Mouse (Mus musculus) MEL (cell line): ENCODE data around the gene Cnfn. TPM values are rescaled to one million over a fixed set of nuclear protein-coding genes. Genes with fewer than 3 reads are reported as not detected.
A peak's percentile ranks its signal among the peaks of the same experiment; 100 is the strongest.

Experiments
- DNase-seq: peaks from one replicate; pipeline ENCODE4 v3.0.0; 2011; ENCODE audit warnings: low read depth, low spot score
- H3K27ac ChIP-seq: 2 replicates; pipeline ENCODE4 v1.5.1; 2012; ENCODE audit warnings: low read depth, mild to moderate bottlenecking, control low read depth, low read length, moderate library complexity; ENCODE audit not compliant: control insufficient read depth
- H3K27me3 ChIP-seq, 2 experiments: fragments of 150-350 bp in 1 of 2; sonication (generic) in 1 of 2; 2 replicates each; pipeline ENCODE4 v1.6.1; 2012; ENCODE audit warnings: low read length in 2 of 2, mild to moderate bottlenecking in 2 of 2, improper control_type of control experiment in 1 of 2, moderate library complexity in 1 of 2; ENCODE audit not compliant: insufficient read depth in 2 of 2, control insufficient read depth in 1 of 2
- H3K36me3 ChIP-seq, 2 experiments: 2 replicates each; pipeline ENCODE4 v1.6.1; 2012 to 2014; ENCODE audit warnings: low read length in 2 of 2, improper control_type of control experiment in 1 of 2, inconsistent platforms in 1 of 2, mild to moderate bottlenecking in 1 of 2; ENCODE audit not compliant: insufficient read depth in 2 of 2, control insufficient read depth in 1 of 2
- H3K4me1 ChIP-seq, 2 experiments: fragments of 150-350 bp in 1 of 2; sonication (generic) in 1 of 2; 2 replicates each; pipeline ENCODE4 v1.6.1; 2012; ENCODE audit warnings: low read length in 2 of 2, improper control_type of control experiment in 1 of 2, mild to moderate bottlenecking in 1 of 2; ENCODE audit not compliant: insufficient read depth in 2 of 2, control insufficient read depth in 1 of 2
- H3K4me3 ChIP-seq, 2 experiments: fragments of 150-350 bp in 1 of 2; sonication (generic) in 1 of 2; 2 replicates each; pipeline ENCODE4 v1.5.1; 2012; ENCODE audit warnings: low read depth in 2 of 2, low read length in 2 of 2, mild to moderate bottlenecking in 2 of 2, moderate library complexity in 2 of 2, control low read depth in 1 of 2, improper control_type of control experiment in 1 of 2; ENCODE audit not compliant: control insufficient read depth in 1 of 2, insufficient read depth in 1 of 2
- H3K79me2 ChIP-seq: 2 replicates; pipeline ENCODE4 v1.6.1; 2012; ENCODE audit warnings: mild to moderate bottlenecking, low read length, moderate library complexity; ENCODE audit not compliant: control insufficient read depth, poor library complexity, insufficient read depth
- H3K9ac ChIP-seq: 2 replicates; pipeline ENCODE4 v1.6.1; 2012; ENCODE audit warnings: low read depth, mild to moderate bottlenecking, control low read depth, low read length, moderate library complexity; ENCODE audit not compliant: control insufficient read depth, poor library complexity, severe bottlenecking
- H3K9me3 ChIP-seq: fragments of 150-350 bp; sonication (generic); replicated peaks from 2 replicates; pipeline ENCODE4 v1.6.1; 2012; ENCODE audit warnings: mild to moderate bottlenecking, low read length, improper control_type of control experiment, moderate library complexity; ENCODE audit not compliant: insufficient read depth
- CHD1 ChIP-seq: IDR thresholded peaks from 2 replicates; pipeline ENCODE4 v1.6.1; 2012; ENCODE audit warnings: low read depth, mild to moderate bottlenecking, inconsistent platforms, low read length, improper control_type of control experiment
- E2F4 ChIP-seq: IDR thresholded peaks from 2 replicates; pipeline ENCODE4 v1.6.1; 2011; ENCODE audit warnings: low read depth, low read length, improper control_type of control experiment, borderline replicate concordance
- ELF1 ChIP-seq: IDR thresholded peaks from 2 replicates; pipeline ENCODE4 v1.6.1; 2014; ENCODE audit warnings: low read depth, mild to moderate bottlenecking, inconsistent platforms, low read length, improper control_type of control experiment, moderate library complexity
- EP300 ChIP-seq, 2 experiments: IDR thresholded peaks; 2 replicates each; pipeline ENCODE4 v1.6.1; 2011; ENCODE audit warnings: improper control_type of control experiment in 2 of 2, low read length in 2 of 2, low read depth in 1 of 2, mild to moderate bottlenecking in 1 of 2
- ETS1 ChIP-seq: IDR thresholded peaks from 2 replicates; pipeline ENCODE4 v1.6.1; 2012; ENCODE audit warnings: low read depth, mild to moderate bottlenecking, inconsistent platforms, low read length, improper control_type of control experiment, moderate library complexity
- HCFC1 ChIP-seq: IDR thresholded peaks from 2 replicates; pipeline ENCODE4 v1.6.1; 2012; ENCODE audit warnings: low read depth, mild to moderate bottlenecking, inconsistent platforms, low read length, improper control_type of control experiment, moderate library complexity
- JUND ChIP-seq: IDR thresholded peaks from 2 replicates; pipeline ENCODE4 v1.6.1; 2011; ENCODE audit warnings: low read depth, mild to moderate bottlenecking, improper control_type of control experiment, low read length
- KAT2A ChIP-seq: conservative IDR thresholded peaks from 2 replicates; pipeline ENCODE4 v1.6.1; 2012; ENCODE audit warnings: low read depth, low read length, improper control_type of control experiment, inconsistent platforms
- MAX ChIP-seq: IDR thresholded peaks from 2 replicates; pipeline ENCODE4 v1.6.1; 2011; ENCODE audit warnings: low read length, improper control_type of control experiment
- MAZ ChIP-seq: IDR thresholded peaks from 2 replicates; pipeline ENCODE4 v1.6.1; 2012; ENCODE audit warnings: low read depth, mild to moderate bottlenecking, inconsistent platforms, low read length, improper control_type of control experiment
- MEF2A ChIP-seq: IDR thresholded peaks from 2 replicates; pipeline ENCODE4 v1.6.1; 2014; ENCODE audit warnings: low read depth, mild to moderate bottlenecking, inconsistent platforms, low read length, improper control_type of control experiment; ENCODE audit not compliant: poor library complexity, insufficient replicate concordance, severe bottlenecking; ENCODE audit errors: extremely low read depth
- MYB ChIP-seq: IDR thresholded peaks from 2 replicates; pipeline ENCODE4 v1.6.1; 2011; ENCODE audit warnings: mild to moderate bottlenecking, low read depth, low read length, improper control_type of control experiment
- MYC ChIP-seq: IDR thresholded peaks from 2 replicates; pipeline ENCODE4 v1.6.1; 2011; ENCODE audit warnings: low read depth, mild to moderate bottlenecking, low read length, improper control_type of control experiment, moderate library complexity
- NELFE ChIP-seq: IDR thresholded peaks from 2 replicates; pipeline ENCODE4 v1.6.1; 2011; ENCODE audit warnings: low read depth, low read length, improper control_type of control experiment
- NRF1 ChIP-seq: IDR thresholded peaks from 2 replicates; pipeline ENCODE4 v1.6.1; 2014; ENCODE audit warnings: low read depth, mild to moderate bottlenecking, inconsistent platforms, low read length, improper control_type of control experiment, moderate library complexity; ENCODE audit not compliant: poor library complexity, insufficient read depth, severe bottlenecking
- POLR2A ChIP-seq, 2 experiments: IDR thresholded peaks; 2 replicates each; pipeline ENCODE4 v1.6.1; 2011 to 2012; ENCODE audit warnings: low read length in 2 of 2, mild to moderate bottlenecking in 2 of 2, control low read depth in 1 of 2, improper control_type of control experiment in 1 of 2, low read depth in 1 of 2, moderate library complexity in 1 of 2; ENCODE audit not compliant: control insufficient read depth in 1 of 2, insufficient read depth in 1 of 2, poor library complexity in 1 of 2
- POLR2AphosphoS2 ChIP-seq: IDR thresholded peaks from 2 replicates; pipeline ENCODE4 v1.6.1; 2011; ENCODE audit warnings: low read length, improper control_type of control experiment
- RAD21 ChIP-seq: IDR thresholded peaks from 2 replicates; pipeline ENCODE4 v1.6.1; 2011; ENCODE audit warnings: mild to moderate bottlenecking, low read depth, low read length, improper control_type of control experiment
- RCOR1 ChIP-seq: IDR thresholded peaks from 2 replicates; pipeline ENCODE4 v1.6.1; 2012; ENCODE audit warnings: low read depth, mild to moderate bottlenecking, inconsistent platforms, low read length, improper control_type of control experiment
- SIN3A ChIP-seq: IDR thresholded peaks from 2 replicates; pipeline ENCODE4 v1.6.1; 2012; ENCODE audit warnings: low read length, improper control_type of control experiment, inconsistent platforms
- SMC3 ChIP-seq: IDR thresholded peaks from 2 replicates; pipeline ENCODE4 v1.6.1; 2011; ENCODE audit warnings: low read depth, low read length, improper control_type of control experiment
- TAL1 ChIP-seq: IDR thresholded peaks from 2 replicates; pipeline ENCODE4 v1.6.1; 2012; ENCODE audit warnings: mild to moderate bottlenecking, inconsistent platforms, low read length, moderate library complexity, mixed read lengths
- TBP ChIP-seq: IDR thresholded peaks from 2 replicates; pipeline ENCODE4 v1.8.0; 2011; ENCODE audit warnings: low read depth, low read length, improper control_type of control experiment
- USF1 ChIP-seq: IDR thresholded peaks from 2 replicates; pipeline ENCODE4 v1.6.1; 2014; ENCODE audit warnings: low read depth, mild to moderate bottlenecking, inconsistent platforms, low read length, improper control_type of control experiment, moderate library complexity
- USF2 ChIP-seq, 2 experiments: IDR thresholded peaks; 2 replicates each; pipeline ENCODE4 v1.6.1; 2011 to 2012; ENCODE audit warnings: improper control_type of control experiment in 2 of 2, low read length in 2 of 2, borderline replicate concordance in 1 of 2, inconsistent platforms in 1 of 2, low read depth in 1 of 2, mild to moderate bottlenecking in 1 of 2; ENCODE audit not compliant: insufficient read depth in 1 of 2
- ZC3H11A ChIP-seq: IDR thresholded peaks from 2 replicates; pipeline ENCODE4 v1.6.1; 2012; ENCODE audit warnings: low read depth, mild to moderate bottlenecking, inconsistent platforms, low read length, improper control_type of control experiment
- ZMIZ1 ChIP-seq: IDR thresholded peaks from 2 replicates; pipeline ENCODE4 v1.6.1; 2012; ENCODE audit warnings: low read depth, mild to moderate bottlenecking, inconsistent platforms, low read length, improper control_type of control experiment, moderate library complexity
- ZNF384 ChIP-seq: IDR thresholded peaks from 2 replicates; pipeline ENCODE4 v1.6.1; 2012; ENCODE audit warnings: low read depth, mild to moderate bottlenecking, inconsistent platforms, low read length, improper control_type of control experiment
- polyA plus RNA-seq, 2 experiments: library from polyadenylated mRNA; stranded (reverse) in 1 of 2; unstranded in 1 of 2; fragments of >175 nt in 1 of 2; fragments of >200 nt in 1 of 2; gene quantifications; 2 replicates each; pipeline versions ENCODE4 v1.2.1 to v1.2.4; 2012; ENCODE audit warnings: low replicate concordance in 2 of 2, low read depth in 1 of 2; ENCODE audit not compliant: insufficient read length in 2 of 2, insufficient read depth in 1 of 2, missing spikeins in 1 of 2
- total RNA-seq: library from RNA; depleted of rRNA; stranded (reverse); fragments of 300-350 nt; gene quantifications from 2 replicates; pipeline ENCODE4 v1.2.3, GENCODE M21; 2012

The Cnfn gene
- total and polyA plus RNA-seq, 3 experiments: not detected

DNA sequence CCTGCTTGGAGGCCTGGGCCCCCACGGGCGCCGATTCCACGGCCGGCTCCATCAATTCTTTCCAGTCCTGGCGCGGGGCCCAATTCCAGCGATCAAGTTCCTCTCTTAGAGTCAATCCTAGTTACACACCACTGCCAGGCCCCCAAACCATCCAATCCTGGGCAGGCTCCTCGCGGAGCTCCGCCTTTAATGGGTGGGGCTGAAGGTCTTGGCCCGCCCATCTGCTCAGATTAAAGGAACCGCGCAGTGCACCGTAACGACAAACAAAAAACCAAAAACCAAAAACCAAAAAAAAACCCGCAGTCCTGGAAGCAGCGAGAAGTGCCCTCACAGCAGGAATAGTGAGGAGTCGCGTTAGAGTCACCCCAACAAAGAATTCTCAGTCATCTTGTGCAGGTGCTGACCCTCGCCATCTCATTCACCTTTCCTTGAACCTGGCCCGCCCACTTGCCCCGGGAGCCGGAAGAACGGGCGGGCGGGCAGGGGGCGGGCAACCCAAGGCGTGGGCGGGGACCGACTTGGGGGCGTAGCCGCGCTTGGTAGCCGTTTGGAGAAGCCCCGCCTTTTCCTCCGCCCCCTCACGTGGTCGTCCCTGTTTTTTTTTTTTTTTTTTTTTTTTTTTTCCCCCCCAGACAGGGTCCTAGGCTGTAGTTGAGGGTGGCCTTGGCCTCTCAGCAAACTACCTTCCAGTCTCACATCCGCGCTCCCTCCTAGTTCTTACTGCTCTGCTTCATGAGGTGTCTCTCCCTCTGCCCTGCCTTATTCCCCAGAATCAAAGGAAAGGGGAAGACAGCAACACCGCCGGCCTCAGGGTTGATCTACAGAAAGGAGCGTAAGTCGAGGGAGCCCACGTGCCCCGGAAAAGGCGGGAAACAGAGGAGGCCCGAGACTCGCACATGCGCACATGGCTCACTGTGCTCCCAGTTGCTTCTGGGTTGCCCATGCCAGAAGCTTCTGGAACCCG, 26.3 kb upstream of the Cnfn start (continued):
- TF ChIP-seq POLR2AphosphoS2 (peak; percentile 47; the same call in 1 of the 2 replicates), USF1 (peak; percentile 94), TBP (peak; percentile 34), SIN3A (peak; percentile 92; the same call in 1 of the 2 replicates), MEF2A (0 out of 2 replicates have a peak, but pooled peaks have one; percentile 46), NELFE (peak; percentile 28; the same call in 1 of the 2 replicates), E2F4 (peak; percentile 47; the same call in 1 of the 2 replicates)

DNA sequence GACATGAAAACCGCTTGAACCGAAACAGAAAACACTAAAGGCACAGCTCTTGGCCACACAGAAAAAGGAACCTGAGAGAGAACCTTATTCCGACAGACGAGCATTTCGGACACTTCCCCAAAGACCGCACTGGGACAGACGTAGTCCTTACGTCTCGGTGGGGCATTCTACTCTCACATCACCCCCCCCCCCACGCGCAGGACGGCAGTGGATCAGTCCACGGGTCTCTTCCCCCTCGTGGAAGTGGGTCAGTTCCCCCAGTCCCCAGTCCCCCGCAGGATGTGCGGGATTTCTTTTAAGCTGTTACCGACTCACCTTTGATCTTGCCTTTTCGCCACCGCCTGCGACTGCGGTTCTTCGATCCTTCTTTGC, 25.6 kb upstream of the Cnfn start:
- peaks cover 0 to 10% of the 10 kb centered on the region in 2 experiments; a peak in 2 of 4 replicates for H3K36me3 ChIP-seq
- DNase-seq: peak; percentile 73
- peaks cover 5 to 15% of the 10 kb centered on the region in 2 experiments; a peak in 3 of 4 replicates for H3K4me1 ChIP-seq
- peak overlapping the region; percentile 69 for H3K9ac ChIP-seq
- TF ChIP-seq ZC3H11A (no peak), MAZ (no peak; the same call in 1 of the 2 replicates), MYC (no peak), ETS1 (no peak), TBP (0 out of 2 replicates have a peak, but pooled peaks have one; percentile 9), TAL1 (no peak), HCFC1 (no peak), SMC3 (no peak), ZNF384 (no peak), KAT2A (no peak), ELF1 (no peak), POLR2A (IDR thresholded peaks at IDR 0.05; ENCODE audit: control insufficient read depth in 1 of 2, insufficient read depth in 1 of 2, low read depth in 1 of 2, low read length in 2 of 2, poor library complexity in 1 of 2) (no peak), USF2 (IDR thresholded peaks at IDR 0.05; ENCODE audit: borderline replicate concordance in 1 of 2, insufficient read depth in 1 of 2, low read depth in 1 of 2, low read length in 2 of 2) (no peak), CHD1 (no peak), MAX (no peak), JUND (no peak), EP300 (IDR thresholded peaks at IDR 0.05; ENCODE audit: low read depth in 1 of 2, low read length in 2 of 2) (0 out of 4 replicates have a peak, but pooled peaks of 1 of the 2 experiments have one; percentile 5), RAD21 (no peak), NELFE (0 out of 2 replicates have a peak, but pooled peaks have one; percentile 46), MEF2A (no peak), MYB (no peak), SIN3A (no peak), NRF1 (no peak), RCOR1 (no peak), ZMIZ1 (no peak)
- H3K9me3 ChIP-seq: no peaks in the 10 kb centered on the region
- H3K79me2 ChIP-seq: no peaks in the 10 kb centered on the region; the same call in 1 of the 2 replicates
- H3K27ac ChIP-seq: peak overlapping the region; percentile 32
- H3K27me3 ChIP-seq: no peaks in the 10 kb centered on the region
- peak overlapping the region; percentile 63 to 93 for H3K4me3 ChIP-seq
